ENCODE assay signal across 14 mouse cellular contexts in the genomic region with DNA sequence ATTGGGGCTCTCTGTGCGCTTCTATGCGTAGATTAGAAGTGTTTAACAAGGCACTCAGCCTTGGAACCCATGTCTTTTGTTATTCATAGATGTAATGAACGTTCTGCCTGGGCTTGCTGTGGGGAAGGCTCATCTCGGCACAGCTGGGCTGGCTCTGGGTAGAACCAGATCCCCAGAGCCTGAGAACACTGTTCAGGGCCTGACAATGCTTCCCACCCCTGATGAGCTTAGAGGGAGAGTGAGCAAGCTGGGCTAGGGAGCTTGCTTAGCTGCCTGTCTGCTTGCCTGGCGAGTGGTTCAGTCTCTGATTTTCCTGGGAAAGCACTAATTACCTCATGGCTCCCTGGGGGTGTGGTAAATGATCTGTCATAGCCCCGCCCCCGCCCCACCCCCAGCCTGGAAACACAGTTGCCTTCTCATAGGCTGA. TPM values are rescaled to one million over a fixed set of nuclear protein-coding genes. Genes with fewer than 3 reads are reported as not detected.
A peak's percentile ranks its signal among the peaks of the same experiment; 100 is the strongest.
DNase-seq lines count a peak whose midpoint lies in the region; ATAC-seq lines count a peak whose summit lies in the region.
"Had no signal": no experiment of that assay in that cellular context is flagged by ENCODE, and none has a peak within 500 bp of the region (broad histone marks: within the 10 kb centered on the region; RNA-seq: fewer than 3 reads in every experiment).

No protein-coding gene starts in this region.

- no peak overlapping the region for H3K9ac ChIP-seq in forebrain, embryonic 12.5 days
- H3K9ac ChIP-seq in intestine, embryonic 15.5 days = no peak overlapping the region
- H3K9ac ChIP-seq: midbrain, embryonic 15.5 days had no signal

- WGBS in forebrain, embryonic 10.5 days = 8% methylated on average over 7 of the region's 7 CpGs
- 10% methylated on average over 7 of the region's 7 CpGs for WGBS in forebrain, embryonic 12.5 days
- WGBS in intestine, embryonic 15.5 days = 18% methylated on average over 7 of the region's 7 CpGs

- peak overlapping the region; percentile 62; the same call in 1 of the 2 replicates for H3K27ac ChIP-seq in forebrain, embryonic 10.5 days
- no peak overlapping the region for H3K27ac ChIP-seq in forebrain, embryonic 12.5 days
- no peak overlapping the region for H3K27ac ChIP-seq in intestine, embryonic 15.5 days
- H3K27ac ChIP-seq: midbrain, embryonic 15.5 days had no signal

- no peaks in the 10 kb centered on the region for H3K36me3 ChIP-seq in forebrain, embryonic 10.5 days (replicated peaks)
- no peaks in the 10 kb centered on the region for H3K36me3 ChIP-seq in forebrain, embryonic 12.5 days (replicated peaks)
- no peaks in the 10 kb centered on the region for H3K36me3 ChIP-seq in intestine, embryonic 15.5 days
- H3K36me3 ChIP-seq: midbrain, embryonic 15.5 days had no signal

- intact Hi-C loops in left cerebral cortex, postnatal 36 days (cut with DNase I) = no loop called here
- intact Hi-C loops in left cerebral cortex, postnatal 25 days (cut with DNase I) = no loop called here

- peak; percentile 34 for DNase-seq in forebrain, embryonic 10.5 days (ENCODE audit: extremely low spot score, low spot score)
- DNase-seq in kidney, postnatal 36 days = peak; percentile 41 to 51
- no peak for DNase-seq in kidney, postnatal 25 days
- DNase-seq in brain, adult 2 months (ENCODE audit: low read depth, low spot score) = peak; percentile 79
- no peak for DNase-seq in left cerebral cortex, postnatal 36 days (ENCODE audit: low spot score in 2 of 2)
- DNase-seq in left cerebral cortex, postnatal 25 days (ENCODE audit: low spot score in 2 of 2) = no peak
- DNase-seq: adrenal gland, postnatal 36 days; cerebellum, adult 8-10 months; lung, adult 18-20 months had no signal

- no peak for ATAC-seq in forebrain, embryonic 12.5 days (ENCODE audit: low FRiP score)
- peak; percentile 48 for ATAC-seq in intestine, embryonic 15.5 days
- ATAC-seq: inflammation-experienced regulatory T-cells, adult 6 months; midbrain, embryonic 15.5 days had no signal

- peaks cover 30% of the 10 kb centered on the region for H3K27me3 ChIP-seq in forebrain, embryonic 10.5 days (ENCODE audit: poor library complexity, severe bottlenecking)
- H3K27me3 ChIP-seq in forebrain, embryonic 12.5 days = peaks cover 5% of the 10 kb centered on the region; the same call in 1 of the 2 replicates
- H3K27me3 ChIP-seq in intestine, embryonic 15.5 days (replicated peaks) = no peaks in the 10 kb centered on the region
- H3K27me3 ChIP-seq: midbrain, embryonic 15.5 days had no signal

- no peak overlapping the region for H3K4me2 ChIP-seq in forebrain, embryonic 12.5 days
- no peak overlapping the region for H3K4me2 ChIP-seq in intestine, embryonic 15.5 days (replicated peaks)
- H3K4me2 ChIP-seq: heart, embryonic 11.5 days; midbrain, embryonic 15.5 days had no signal

- H3K4me3 ChIP-seq in forebrain, embryonic 10.5 days = no peak overlapping the region; the same call in 1 of the 2 replicates
- H3K4me3 ChIP-seq in forebrain, embryonic 12.5 days (replicated peaks) = no peak overlapping the region
- H3K4me3 ChIP-seq in intestine, embryonic 15.5 days (replicated peaks) = no peak overlapping the region
- H3K4me3 ChIP-seq: midbrain, embryonic 15.5 days had no signal

- no peaks in the 10 kb centered on the region for H3K9me3 ChIP-seq in forebrain, embryonic 10.5 days
- H3K9me3 ChIP-seq in forebrain, embryonic 12.5 days = no peaks in the 10 kb centered on the region
- H3K9me3 ChIP-seq in intestine, embryonic 15.5 days = no peaks in the 10 kb centered on the region
- H3K9me3 ChIP-seq: midbrain, embryonic 15.5 days had no signal

- peaks cover 54% of the 10 kb centered on the region for H3K4me1 ChIP-seq in forebrain, embryonic 10.5 days
- H3K4me1 ChIP-seq in forebrain, embryonic 12.5 days = peaks cover 38% of the 10 kb centered on the region
- peaks cover 16% of the 10 kb centered on the region; the same call in 1 of the 2 replicates for H3K4me1 ChIP-seq in intestine, embryonic 15.5 days (replicated peaks)

RNA-seq across cellular contexts. Expression of a gene that starts 4.8 kb away (rescaled TPM):
- polyA plus RNA-seq in forebrain, embryonic 10.5 days (2016; fragmentation: Nextera tagmentation; extraction: Ambion mirVana) = 15.6 and 16.0 TPM in 2 replicates
- 18.2 and 20.0 TPM in 2 replicates for polyA plus RNA-seq in forebrain, embryonic 12.5 days (2016; fragmentation: Nextera tagmentation; extraction: Ambion mirVana)
- polyA plus RNA-seq in intestine, embryonic 15.5 days (2015; fragmentation: Nextera tagmentation; extraction: Ambion mirVana) = 21.3 and 22.1 TPM in 2 replicates
- 100 to 1,000 TPM; 386 to 401 TPM for total RNA-seq in left cerebral cortex, postnatal 36 days (2021)
- total RNA-seq in left cerebral cortex, postnatal 25 days (2021) = 100 to 1,000 TPM; 387 to 409 TPM

RNA-seq across cellular contexts. Expression of a gene that starts 51.4 kb away (rescaled TPM):
- polyA plus RNA-seq in forebrain, embryonic 10.5 days (2016; fragmentation: Nextera tagmentation; extraction: Ambion mirVana) = not detected in 2 replicates
- not detected in 2 replicates for polyA plus RNA-seq in forebrain, embryonic 12.5 days (2016; fragmentation: Nextera tagmentation; extraction: Ambion mirVana)
- polyA plus RNA-seq in intestine, embryonic 15.5 days (2015; fragmentation: Nextera tagmentation; extraction: Ambion mirVana) = not detected in 2 replicates
- total RNA-seq in left cerebral cortex, postnatal 36 days (2021) = 1 to 10 TPM in 1 of 2 experiments, under 1 TPM in 1; 0.68 to 1.1 TPM
- total RNA-seq in left cerebral cortex, postnatal 25 days (2021) = under 1 TPM; 0.60 to 0.66 TPM
- total RNA-seq: adrenal gland, postnatal 36 days had no signal
- polyA plus RNA-seq: heart, embryonic 11.5 days; inflammation-experienced regulatory T-cells, adult 6 months; midbrain, embryonic 15.5 days had no signal

Comparison
In these comparisons a context has a peak if more than half of its experiments do, and no peak if none do; other contexts are left out.
1. DNase-seq: peak in forebrain, embryonic 10.5 days (single experiment), kidney, postnatal 36 days (2 of 2) and brain, adult 2 months (single experiment); none in kidney, postnatal 25 days (0 of 2), left cerebral cortex, postnatal 36 days (0 of 2) and left cerebral cortex, postnatal 25 days (0 of 2).